Mouse (Mus musculus): ENCODE results near the gene Acnat1.
"Not testable (repeated sequence)": the region's sequence is repeated elsewhere in the genome, so short reads cannot be mapped to it uniquely, and the experiment has no call there.

Gene Acnat1

DNA sequence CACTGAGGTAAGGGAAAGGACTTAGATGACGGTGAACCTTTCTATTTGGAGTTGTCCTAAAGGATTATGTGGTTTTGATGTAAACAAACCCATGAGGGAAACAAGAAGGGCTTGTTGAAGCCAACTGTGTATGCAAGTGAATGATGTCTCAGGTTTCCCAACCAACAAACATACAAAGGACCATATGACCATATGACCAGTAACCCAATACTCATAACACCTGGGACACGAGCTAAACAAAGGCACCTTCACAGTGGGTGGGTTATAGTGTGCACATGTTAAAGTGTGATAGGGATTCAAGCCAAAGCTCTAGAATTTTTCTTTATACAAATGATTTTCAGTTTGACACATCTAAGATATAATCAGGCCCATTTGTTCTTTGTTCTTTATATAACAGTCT lies 17.5 kb downstream of the Acnat1 start:
- DNase-seq (ENCODE audit: extremely low spot score), result no peak

GRCm38 (mm10) chr4:49451848-49452551 lies 21.7 kb downstream of the Acnat1 start:
- DNase-seq (ENCODE audit: extremely low spot score), result no peak

DNA sequence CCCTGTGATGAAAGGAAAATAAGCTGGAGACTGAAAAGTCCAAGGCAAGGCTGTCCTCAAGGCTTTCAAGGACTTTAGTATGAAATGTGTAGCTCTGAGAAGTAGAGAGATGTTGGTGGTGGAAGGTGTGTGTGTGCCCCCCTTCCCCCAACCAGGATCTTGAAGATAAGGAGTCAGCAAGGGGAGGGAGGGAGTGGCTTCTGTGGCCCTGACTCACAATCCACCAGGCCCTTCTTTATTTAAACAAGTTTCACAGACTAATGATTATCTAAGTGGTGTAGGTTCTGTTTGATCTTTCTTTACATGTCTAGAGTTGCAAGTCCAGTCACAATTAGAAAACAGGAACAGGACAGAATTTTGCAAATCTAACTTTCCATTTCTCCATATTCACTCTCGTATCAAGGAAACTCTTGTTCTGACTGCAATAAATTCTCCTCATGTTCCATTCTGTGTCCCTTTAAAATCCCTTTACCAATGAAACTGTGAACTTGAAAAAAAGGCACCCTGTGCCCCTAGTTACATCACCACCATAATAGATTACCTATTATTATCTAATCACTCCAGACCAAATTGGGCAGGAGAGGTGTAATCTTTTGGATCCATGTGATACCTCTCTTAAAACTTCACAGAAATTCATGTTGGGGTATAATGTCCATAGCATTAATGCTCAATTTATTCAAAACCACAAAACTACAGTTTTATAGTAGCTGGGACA lies 22.4 kb downstream of the Acnat1 start:
- not testable (repeated sequence) for DNase-seq (ENCODE audit: extremely low spot score)

- not testable (repeated sequence) for DNase-seq (ENCODE audit: extremely low spot score)
Measured at GRCm38 (mm10) chr4:49436968-49437367, 36.7 kb downstream of the Acnat1 start.

- DNase-seq (ENCODE audit: extremely low spot score), result not testable (repeated sequence)
Measured at GRCm38 (mm10) chr4:49410151-49410550, 63.6 kb downstream of the Acnat1 start.

DNA sequence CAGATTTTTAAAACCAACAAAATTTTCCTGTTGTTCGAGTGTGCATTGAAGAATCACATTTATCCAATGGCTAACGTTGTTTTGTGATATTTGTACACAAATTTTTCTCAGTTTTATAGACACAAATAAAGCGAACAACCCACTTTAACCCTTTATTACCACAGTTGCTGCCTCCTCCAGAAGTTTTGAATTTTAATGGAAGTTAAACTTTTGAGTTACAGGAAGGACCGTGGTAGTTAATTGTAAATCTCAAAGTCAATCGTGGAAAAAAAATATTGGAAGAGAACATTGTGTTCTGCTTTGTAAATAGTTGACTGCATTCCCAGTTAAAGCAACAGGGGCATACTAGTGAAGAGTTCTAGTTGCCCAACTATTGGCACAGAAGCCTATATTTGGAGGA lies 65.8 kb downstream of the Acnat1 start, which contains the start of gene Acnat2:
Gene Acnat2, minus strand, starts transcription at position 195 of the 400 bp plus-strand sequence.
- not testable (repeated sequence) for DNase-seq (ENCODE audit: extremely low spot score)
